Mouse (Mus musculus) small intestine, adult 2 months (tissue): ENCODE results near the gene Usp50. TPM values are rescaled to one million over a fixed set of nuclear protein-coding genes. Genes with fewer than 3 reads are reported as not detected.

ENCODE experiments used
- H3K27ac ChIP-seq: fragments of 200-500 bp; 2 replicates; pipeline ENCODE4 v1.5.1; 2012; ENCODE audit warnings: low read depth, low read length, control low read depth, inconsistent platforms; ENCODE audit not compliant: insufficient read depth
- H3K27me3 ChIP-seq: fragments of 200-500 bp; 2 replicates; pipeline ENCODE4 v1.6.1; 2012; ENCODE audit warnings: mild to moderate bottlenecking, moderate library complexity, low read length, inconsistent platforms; ENCODE audit not compliant: control insufficient read depth, insufficient read depth
- H3K36me3 ChIP-seq: fragments of 200-500 bp; 2 replicates; pipeline ENCODE4 v1.6.1; 2012; ENCODE audit warnings: mild to moderate bottlenecking, low read length, control low read depth, inconsistent platforms; ENCODE audit not compliant: control insufficient read depth, insufficient read depth
- H3K4me1 ChIP-seq: fragments of 200-500 bp; 2 replicates; pipeline ENCODE4 v1.6.1; 2012; ENCODE audit warnings: low read length, inconsistent platforms, mixed read lengths; ENCODE audit not compliant: control insufficient read depth, insufficient read depth, insufficient read length
- H3K4me3 ChIP-seq: fragments of 200-500 bp; 2 replicates; pipeline ENCODE4 v1.5.1; 2012; ENCODE audit warnings: low read depth, mild to moderate bottlenecking, control low read depth, inconsistent platforms, low read length, moderate library complexity
- CTCF ChIP-seq: fragments of 200-500 bp; IDR thresholded peaks from 2 replicates; pipeline ENCODE4 v1.5.1; 2012; ENCODE audit warnings: low read depth, mild to moderate bottlenecking, control low read depth, inconsistent platforms, low read length, moderate library complexity, mixed read lengths; ENCODE audit not compliant: insufficient replicate concordance, insufficient read length; ENCODE audit errors: extremely low read depth
- POLR2A ChIP-seq: fragments of 200-500 bp; IDR thresholded peaks from 2 replicates; pipeline ENCODE4 v1.6.1; 2012; ENCODE audit warnings: low read depth, mild to moderate bottlenecking, control low read depth, inconsistent platforms, low read length, moderate library complexity
- WGBS: fragments of 180-500 bp; shearing (Covaris S2); methylation state at CpG from one replicate; pipeline ENCODE4 v1.1.7; 2018; 5-methylcytosine and 5-hydroxymethylcytosine counted together
- polyA plus RNA-seq: library from polyadenylated mRNA; depleted of rRNA; stranded (reverse); fragments of >200 nt; gene quantifications from 2 replicates; pipeline ENCODE4 v1.2.3, GENCODE M21; 2012; rRNA removed

The Usp50 gene
- polyA plus RNA-seq, 1 experiment: 0.52 TPM

DNA sequence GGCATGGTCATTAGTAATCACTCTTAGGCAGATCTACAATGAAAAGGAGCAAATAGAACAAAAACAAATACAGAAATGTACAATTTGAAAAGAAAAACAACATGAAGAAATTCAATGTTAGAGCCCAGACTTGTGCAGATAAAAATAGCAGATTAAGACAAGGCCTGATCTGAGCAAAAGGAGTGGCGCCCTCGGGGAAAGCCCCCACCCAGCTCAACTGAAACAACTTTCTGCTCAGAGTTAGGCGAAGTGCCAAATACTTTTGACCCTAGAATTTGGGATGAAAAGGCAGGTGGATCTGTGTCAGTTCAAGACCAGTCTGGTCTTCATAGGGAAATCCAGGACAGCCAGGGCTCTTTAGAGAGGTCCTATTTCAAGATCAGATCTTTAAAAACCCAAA, 117.3 kb downstream of the Usp50 start:
- no peaks in the 10 kb centered on the region for H3K27me3 ChIP-seq
- no peak overlapping the region for H3K4me3 ChIP-seq
- 70% methylated on average over 3 of the region's 3 CpGs for WGBS
- H3K4me1 ChIP-seq: peaks cover 10% of the 10 kb centered on the region; the same call in 1 of the 2 replicates
- H3K27ac ChIP-seq: no peak overlapping the region
- TF ChIP-seq POLR2A: no peak
- no peak for TF ChIP-seq CTCF
- peaks cover 2% of the 10 kb centered on the region for H3K36me3 ChIP-seq

DNA sequence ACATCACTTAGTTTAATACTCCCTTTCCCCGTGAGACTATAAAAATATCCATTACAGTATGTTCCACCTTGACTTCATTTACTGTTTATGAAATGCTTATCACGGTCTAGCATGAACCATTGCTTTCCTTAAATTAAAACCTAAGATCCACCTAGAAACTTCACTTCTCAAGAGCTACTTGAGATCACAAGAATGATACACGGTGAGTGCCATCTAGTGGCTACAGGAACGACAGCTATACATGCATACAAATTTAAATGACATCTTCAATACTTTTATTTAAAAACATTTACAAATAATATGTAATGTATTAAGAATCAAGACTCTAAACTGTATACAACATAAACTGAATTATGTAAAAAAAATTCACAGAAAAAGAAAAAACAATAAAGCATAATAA, 119.8 kb downstream of the Usp50 start:
- peaks cover 2% of the 10 kb centered on the region for H3K36me3 ChIP-seq
- peaks cover 6% of the 10 kb centered on the region; the same call in 1 of the 2 replicates for H3K4me1 ChIP-seq
- no peaks in the 10 kb centered on the region for H3K27me3 ChIP-seq
- no peak for TF ChIP-seq CTCF
- TF ChIP-seq POLR2A: no peak
- H3K27ac ChIP-seq: no peak overlapping the region
- 32% methylated on average over 4 of the region's 4 CpGs for WGBS
- no peak overlapping the region for H3K4me3 ChIP-seq

Other genes starting within 250 kb of the Usp50 start
- gene Slc27a2, start 231.1 kb downstream of the Usp50 start, polyA plus RNA-seq: 72.1 and 80.3 TPM in 2 replicates
- 1.0 and 1.2 TPM in 2 replicates for gene Hdc, start 164.2 kb downstream of the Usp50 start, polyA plus RNA-seq
- 3.3 and 5.0 TPM in 2 replicates for gene Gabpb1, start 107.1 kb downstream of the Usp50 start, polyA plus RNA-seq
- gene Usp8, start 76.1 kb downstream of the Usp50 start, polyA plus RNA-seq: 3.6 and 7.5 TPM in 2 replicates
- gene Trpm7, start 92.8 kb upstream of the Usp50 start, polyA plus RNA-seq: 0.74 and 1.3 TPM in 2 replicates
- 6.0 and 12.0 TPM in 2 replicates for gene Sppl2a, start 149.8 kb upstream of the Usp50 start, polyA plus RNA-seq
- 0.19 and 0.76 TPM in 2 replicates for gene Ap4e1, start 225.2 kb upstream of the Usp50 start, polyA plus RNA-seq